Mouse (Mus musculus): ENCODE measurements at regions not wholly inside any gene's neighbourhood (a gene's known extent, or its start where the extent isn't known, plus 50 kb on each side); places are given as distances from the start of the nearest gene placed in this dataset.

DNA sequence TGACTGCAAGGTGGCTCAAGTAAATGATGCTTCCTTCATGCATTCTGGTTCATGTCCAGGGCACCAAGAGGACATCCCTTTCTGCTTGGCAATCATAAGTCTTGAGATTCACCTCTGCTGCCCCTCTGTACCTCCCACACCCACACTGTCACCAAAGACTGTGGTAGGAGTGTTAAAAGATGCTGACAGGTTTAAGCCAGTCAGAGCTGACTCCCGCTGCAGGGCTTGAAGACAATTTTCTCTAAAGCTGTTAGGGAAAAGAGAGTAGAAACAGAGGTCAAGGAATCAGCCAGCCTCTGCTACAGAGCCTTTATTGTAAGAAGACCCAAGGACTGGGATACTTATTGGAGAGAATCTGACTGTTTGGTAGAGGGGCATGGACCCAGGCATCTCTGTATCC, 254.7 kb downstream of the 1810013L24Rik start:
- TF ChIP-seq CTCF (IDR thresholded peaks at IDR 0.05; ENCODE audit: low read depth, low read length) (no peak), POLR2A (IDR thresholded peaks at IDR 0.05; ENCODE audit: borderline replicate concordance, low read depth, low read length) (no peak)

All from bone marrow macrophage, adult 2 months (primary cell).